Mouse (Mus musculus) C2C12 (cell line): ENCODE results near the gene Adh1. TPM values are rescaled to one million over a fixed set of nuclear protein-coding genes. Genes with fewer than 3 reads are reported as not detected.

ENCODE experiments used
- H3K27me3 ChIP-seq: one replicate; pipeline ENCODE4 v1.6.1; 2011; ENCODE audit not compliant: control insufficient read depth, insufficient read depth, insufficient read length
- H3K36me3 ChIP-seq: one replicate; pipeline ENCODE4 v1.6.1; 2011; ENCODE audit not compliant: control insufficient read depth, insufficient read depth
- H3K4me3 ChIP-seq: one replicate; pipeline ENCODE4 v1.5.1; 2011; ENCODE audit warnings: mild to moderate bottlenecking, control low read depth; ENCODE audit not compliant: poor library complexity, insufficient read depth, severe bottlenecking
- H3K79me2 ChIP-seq: one replicate; pipeline ENCODE4 v1.6.1; 2011; ENCODE audit not compliant: control insufficient read depth, insufficient read depth
- H3K79me3 ChIP-seq: one replicate; pipeline ENCODE4 v1.6.1; 2011; ENCODE audit warnings: low read depth, control low read depth
- H3ac ChIP-seq: one replicate; pipeline ENCODE3; 2011; ENCODE audit warnings: low read depth; ENCODE audit not compliant: control insufficient read depth, insufficient read length
- CEBPB ChIP-seq: IDR thresholded peaks from one replicate; pipeline ENCODE4 v1.6.1; 2011; ENCODE audit warnings: low read depth, mild to moderate bottlenecking, control low read depth, moderate library complexity
- CTCF ChIP-seq: IDR thresholded peaks from one replicate; pipeline ENCODE4 v1.5.1; 2011; ENCODE audit not compliant: control insufficient read depth, insufficient read depth, insufficient read length
- FOSL1 ChIP-seq: IDR thresholded peaks from one replicate; pipeline ENCODE4 v1.8.0; 2011; ENCODE audit warnings: mild to moderate bottlenecking, low read length; ENCODE audit not compliant: poor library complexity, insufficient read depth, severe bottlenecking
- MAX ChIP-seq: IDR thresholded peaks from one replicate; pipeline ENCODE4 v1.6.1; 2011; ENCODE audit warnings: mild to moderate bottlenecking, control low read depth
- MYOD1 ChIP-seq: IDR thresholded peaks from one replicate; pipeline ENCODE4 v1.6.1; 2011; ENCODE audit warnings: low read depth; ENCODE audit not compliant: control insufficient read depth, insufficient read length
- MYOG ChIP-seq: IDR thresholded peaks from one replicate; pipeline ENCODE4 v1.6.1; 2011; ENCODE audit not compliant: control insufficient read depth, insufficient read length; ENCODE audit errors: extremely low read depth
- USF1 ChIP-seq: IDR thresholded peaks from one replicate; pipeline ENCODE4 v1.6.1; 2011; ENCODE audit warnings: low read depth, mild to moderate bottlenecking, control low read depth, moderate library complexity
- polyA plus RNA-seq: library from polyadenylated mRNA; unstranded; fragments of >200 nt; fragmentation: generic; extraction: Trizol; gene quantifications from one replicate; pipeline ENCODE4 v1.2.1, GENCODE M21; 2012; ENCODE audit warnings: missing spikeins

The Adh1 gene
- polyA plus RNA-seq, 1 experiment, result 0.05 TPM

DNA sequence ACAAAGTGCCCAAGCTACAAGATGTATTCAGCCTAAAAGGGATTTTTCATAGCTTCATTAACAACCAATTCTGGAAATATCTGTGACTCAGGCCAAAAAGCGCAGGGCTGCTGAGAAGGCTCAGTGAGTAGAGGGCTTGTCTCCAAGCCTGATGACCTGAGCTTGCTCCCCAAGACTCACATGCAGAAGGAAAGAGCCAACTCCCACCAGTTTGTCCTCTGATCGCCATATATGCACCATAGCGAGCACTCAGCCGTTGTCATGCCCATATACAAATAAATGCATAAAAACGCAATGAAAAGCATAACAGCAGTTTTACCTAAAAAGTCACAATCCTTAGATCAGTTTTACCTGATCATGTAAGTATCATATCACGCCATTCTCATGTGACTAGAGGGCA, 34.3 kb upstream of the Adh1 start:
- Histone ChIP-seq H3K79me2 (no peaks in the 10 kb centered on the region), H3ac (no peak overlapping the region), H3K4me3 (no peak overlapping the region), H3K79me3 (no peaks in the 10 kb centered on the region), H3K36me3 (peaks cover 30% of the 10 kb centered on the region), H3K27me3 (no peaks in the 10 kb centered on the region)
- TF ChIP-seq MYOD1 (no peak), CTCF (no peak), USF1 (no peak), CEBPB (no peak), FOSL1 (no peak), MYOG (no peak), MAX (no peak)

GRCm38 (mm10) chr3:138227082-138227481, 33.7 kb upstream of the Adh1 start:
- Histone ChIP-seq H3K4me3 (no peak overlapping the region), H3K36me3 (peaks cover 25% of the 10 kb centered on the region), H3ac (no peak overlapping the region), H3K27me3 (no peaks in the 10 kb centered on the region), H3K79me3 (no peaks in the 10 kb centered on the region), H3K79me2 (no peaks in the 10 kb centered on the region)
- TF ChIP-seq MYOG (no peak), USF1 (no peak), CTCF (no peak), CEBPB (no peak), MAX (no peak), FOSL1 (no peak), MYOD1 (no peak)

DNA sequence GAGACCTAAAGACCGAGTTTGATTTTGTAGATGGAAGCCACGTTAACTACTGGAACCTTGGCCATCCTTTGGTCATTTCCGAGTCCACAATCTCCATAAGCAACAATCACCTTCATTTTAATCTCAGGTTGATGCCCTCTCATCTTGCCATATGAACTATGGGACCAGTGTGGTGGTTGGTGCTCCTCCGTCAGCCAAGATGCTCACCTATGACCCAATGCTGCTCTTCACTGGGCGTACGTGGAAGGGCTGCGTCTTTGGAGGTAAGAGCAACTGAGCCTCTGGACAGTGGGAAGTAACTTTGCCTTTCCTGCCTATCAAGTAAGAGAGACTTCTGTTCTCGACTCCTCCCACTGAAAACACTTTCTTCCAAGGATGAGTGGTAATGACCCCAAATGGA, 33.0 kb upstream of the Adh1 start:
- H3K79me2 ChIP-seq, result no peaks in the 10 kb centered on the region
- TF ChIP-seq MAX (no peak), CTCF (no peak), MYOG (no peak), USF1 (no peak), MYOD1 (no peak), CEBPB (no peak), FOSL1 (no peak)
- no peaks in the 10 kb centered on the region for H3K27me3 ChIP-seq
- no peaks in the 10 kb centered on the region for H3K79me3 ChIP-seq
- H3K4me3 ChIP-seq, result no peak overlapping the region
- no peak overlapping the region for H3ac ChIP-seq
- H3K36me3 ChIP-seq, result peaks cover 25% of the 10 kb centered on the region

- no peaks in the 10 kb centered on the region for H3K79me3 ChIP-seq
- no peak overlapping the region for H3K4me3 ChIP-seq
- H3K79me2 ChIP-seq, result no peaks in the 10 kb centered on the region
- peaks cover 17% of the 10 kb centered on the region for H3K36me3 ChIP-seq
- TF ChIP-seq USF1 (no peak), MAX (no peak), CTCF (no peak), MYOD1 (no peak), MYOG (no peak), FOSL1 (no peak), CEBPB (no peak)
- H3ac ChIP-seq, result no peak overlapping the region
- H3K27me3 ChIP-seq, result no peaks in the 10 kb centered on the region
Measured at GRCm38 (mm10) chr3:138229448-138229847, 31.3 kb upstream of the Adh1 start.

- Histone ChIP-seq H3K4me3 (no peak overlapping the region), H3ac (no peak overlapping the region), H3K79me2 (no peaks in the 10 kb centered on the region), H3K79me3 (no peaks in the 10 kb centered on the region), H3K27me3 (no peaks in the 10 kb centered on the region), H3K36me3 (peaks cover 17% of the 10 kb centered on the region)
- TF ChIP-seq FOSL1 (no peak), MYOD1 (no peak), CEBPB (no peak), USF1 (no peak), CTCF (no peak), MAX (no peak), MYOG (no peak)
Measured at GRCm38 (mm10) chr3:138230266-138230665, 30.5 kb upstream of the Adh1 start.

- Histone ChIP-seq H3ac (no peak overlapping the region), H3K4me3 (no peak overlapping the region), H3K27me3 (no peaks in the 10 kb centered on the region), H3K79me2 (no peaks in the 10 kb centered on the region), H3K79me3 (no peaks in the 10 kb centered on the region), H3K36me3 (peaks cover 17% of the 10 kb centered on the region)
- TF ChIP-seq MYOD1 (no peak), USF1 (no peak), CEBPB (no peak)
Measured at GRCm38 (mm10) chr3:138231531-138231930, 29.3 kb upstream of the Adh1 start.
